Mouse (Mus musculus) liver, postnatal 0 days (tissue): Measurements from ENCODE around the gene Tns1.

Experiments
- CTCF ChIP-seq: sonication (generic); IDR thresholded peaks from 2 replicates; pipeline ENCODE4 v1.5.1; 2016; ENCODE audit warnings: antibody characterized with exemption, low read depth
- EP300 ChIP-seq: IDR thresholded peaks from 2 replicates; pipeline ENCODE4 v1.6.1; 2016; ENCODE audit warnings: antibody characterized with exemption, low read depth, mild to moderate bottlenecking

- TF ChIP-seq CTCF (no peak), EP300 (peak; percentile 62)
These were observed 116.7 kb downstream of the Tns1 start for GRCm38 (mm10) chr1:74007398-74008050.
